ENCODE assay signal across 11 mouse cellular contexts in genomic region chr16:33005216-33005615, GRCm38 (mm10). TPM values are rescaled to one million over a fixed set of nuclear protein-coding genes. Genes with fewer than 3 reads are reported as not detected.
DNase-seq lines count a peak whose midpoint lies in the region; ATAC-seq and TF ChIP-seq lines count a peak whose summit lies in the region.
"Had no signal": no experiment of that assay in that cellular context is flagged by ENCODE, and none has a peak within 500 bp of the region (broad histone marks: within the 10 kb centered on the region; RNA-seq: fewer than 3 reads in every experiment).

No protein-coding gene starts in this region.

- intact Hi-C loops in heart, postnatal 25 days (cut with DNase I): no loop called here

- 0 out of 2 replicates have a peak overlapping the region, but pooled peaks have one; percentile 10 for H3K4me2 ChIP-seq in heart, embryonic 11.5 days
- H3K4me2 ChIP-seq in heart, embryonic 15.5 days: peak overlapping the region; percentile 43
- H3K4me2 ChIP-seq in stomach, postnatal 0 days (replicated peaks; ENCODE audit: low read depth): no peak overlapping the region
- H3K4me2 ChIP-seq: embryonic facial prominence, embryonic 15.5 days had no signal

- H3K4me1 ChIP-seq in heart, embryonic 11.5 days (ENCODE audit: control insufficient read depth, insufficient read depth, low read length): peaks cover 4% of the 10 kb centered on the region; the same call in 1 of the 2 replicates
- peaks cover 13% of the 10 kb centered on the region; the same call in 1 of the 2 replicates for H3K4me1 ChIP-seq in heart, embryonic 15.5 days (replicated peaks)
- H3K4me1 ChIP-seq in stomach, postnatal 0 days (replicated peaks; ENCODE audit: control insufficient read depth, insufficient read depth): no peaks in the 10 kb centered on the region
- H3K4me1 ChIP-seq: embryonic facial prominence, embryonic 15.5 days had no signal

- no peak overlapping the region for H3K4me3 ChIP-seq in heart, embryonic 11.5 days (ENCODE audit: low read depth, low read length)
- H3K4me3 ChIP-seq in heart, embryonic 15.5 days: no peak overlapping the region
- H3K4me3 ChIP-seq in stomach, postnatal 0 days (ENCODE audit: low read depth, low read length): no peak overlapping the region
- H3K4me3 ChIP-seq: embryonic facial prominence, embryonic 15.5 days had no signal

- WGBS in heart, embryonic 11.5 days (ENCODE audit: insufficient replicate concordance): 32% methylated on average over 9 of the region's 9 CpGs
- WGBS in heart, embryonic 15.5 days: 13% methylated on average over 9 of the region's 9 CpGs
- WGBS in stomach, postnatal 0 days: 28% methylated on average over 9 of the region's 9 CpGs

- no peak for TF ChIP-seq CTCF in stomach, postnatal 0 days (IDR thresholded peaks at IDR 0.05; ENCODE audit: low read depth)

- 0 out of 2 replicates have a peak overlapping the region, but pooled peaks have one; percentile 29 for H3K27ac ChIP-seq in heart, embryonic 11.5 days (ENCODE audit: low read depth, low read length)
- peak overlapping the region; percentile 61 for H3K27ac ChIP-seq in heart, embryonic 15.5 days
- H3K27ac ChIP-seq in stomach, postnatal 0 days (replicated peaks): no peak overlapping the region
- H3K27ac ChIP-seq: embryonic facial prominence, embryonic 15.5 days; liver, embryonic 14.5 days had no signal

- peaks cover 17% of the 10 kb centered on the region for H3K36me3 ChIP-seq in heart, embryonic 11.5 days (ENCODE audit: control insufficient read depth, insufficient read depth, low read length)
- H3K36me3 ChIP-seq in heart, embryonic 15.5 days: peaks cover 42% of the 10 kb centered on the region
- peaks cover 12% of the 10 kb centered on the region for H3K36me3 ChIP-seq in stomach, postnatal 0 days (ENCODE audit: control insufficient read depth, insufficient read depth, low read length)

- H3K9ac ChIP-seq in heart, embryonic 11.5 days (ENCODE audit: low read depth, low read length): no peak overlapping the region
- no peak overlapping the region for H3K9ac ChIP-seq in heart, embryonic 15.5 days
- H3K9ac ChIP-seq in stomach, postnatal 0 days (ENCODE audit: low read length): no peak overlapping the region
- H3K9ac ChIP-seq: embryonic facial prominence, embryonic 15.5 days; liver, embryonic 14.5 days had no signal

- TF ChIP-seq EP300 in stomach, postnatal 0 days (optimal IDR thresholded peaks at IDR 0.05): no peak

- DNase-seq in heart, postnatal 25 days (ENCODE audit: low spot score): no peak
- peak; percentile 28 for DNase-seq in right cerebral cortex, postnatal 4 days
- no peak for DNase-seq in right cerebral cortex, postnatal 14 days
- peak; percentile 77 for DNase-seq in stomach, postnatal 0 days (ENCODE audit: low spot score)
- DNase-seq in retina, embryonic 14.5 days (ENCODE audit: low spot score): no peak
- DNase-seq: adrenal gland, adult 2 months had no signal

- ATAC-seq in heart, embryonic 11.5 days (replicated peaks; ENCODE audit: insufficient number of reproducible peaks, low FRiP score, low TSS enrichment): no peak
- no peak for ATAC-seq in heart, embryonic 15.5 days (replicated peaks; ENCODE audit: insufficient number of reproducible peaks, insufficient read depth, low FRiP score, low read depth)
- no peak for ATAC-seq in stomach, postnatal 0 days (ENCODE audit: low FRiP score, low TSS enrichment)
- no peak for ATAC-seq in megakaryocyte, adult 5-6 weeks (ENCODE audit: poor library complexity, severe bottlenecking)

- no peaks in the 10 kb centered on the region for H3K9me3 ChIP-seq in heart, embryonic 11.5 days (replicated peaks; ENCODE audit: control insufficient read depth, low read length)
- no peaks in the 10 kb centered on the region for H3K9me3 ChIP-seq in heart, embryonic 15.5 days (replicated peaks)
- no peaks in the 10 kb centered on the region for H3K9me3 ChIP-seq in stomach, postnatal 0 days (ENCODE audit: control insufficient read depth, low read length)
- H3K9me3 ChIP-seq: embryonic facial prominence, embryonic 15.5 days had no signal

- no peaks in the 10 kb centered on the region for H3K27me3 ChIP-seq in heart, embryonic 11.5 days (ENCODE audit: control insufficient read depth, insufficient read depth, low read length)
- H3K27me3 ChIP-seq in heart, embryonic 15.5 days: no peaks in the 10 kb centered on the region
- no peaks in the 10 kb centered on the region for H3K27me3 ChIP-seq in stomach, postnatal 0 days (ENCODE audit: control insufficient read depth, insufficient read depth, low read length)
- H3K27me3 ChIP-seq: embryonic facial prominence, embryonic 15.5 days had no signal

RNA-seq across cellular contexts. Expression of gene Iqcg, which starts 50.8 kb away (rescaled TPM):
- 1.7 and 1.9 TPM in 2 replicates for polyA plus RNA-seq in heart, embryonic 11.5 days (2014; fragmentation: Nextera tagmentation; extraction: Ambion mirVana)
- total RNA-seq in heart, postnatal 25 days (2021): under 1 TPM; 0.52 to 0.64 TPM
- polyA plus RNA-seq in heart, embryonic 15.5 days (2015; fragmentation: Nextera tagmentation; extraction: Ambion mirVana): 1.5 and 1.8 TPM in 2 replicates
- polyA plus RNA-seq in stomach, postnatal 0 days (2015; fragmentation: Nextera tagmentation; extraction: Ambion mirVana): 0.98 and 1.1 TPM in 2 replicates
- 0.14 TPM in 1 of 2 replicates, not detected in the other for total RNA-seq in megakaryocyte, adult 5-6 weeks (2015)
- 0.15 and 0.53 TPM in 2 replicates for total RNA-seq in megakaryocyte, adult 5-6 weeks (2017)

RNA-seq across cellular contexts. Expression of gene Rpl35a, which starts 51.0 kb away (rescaled TPM):
- polyA plus RNA-seq in heart, embryonic 11.5 days (2014; fragmentation: Nextera tagmentation; extraction: Ambion mirVana): 744 and 805 TPM in 2 replicates
- 100 to 1,000 TPM; 303 to 319 TPM for total RNA-seq in heart, postnatal 25 days (2021)
- polyA plus RNA-seq in heart, embryonic 15.5 days (2015; fragmentation: Nextera tagmentation; extraction: Ambion mirVana): 481 and 593 TPM in 2 replicates
- polyA plus RNA-seq in stomach, postnatal 0 days (2015; fragmentation: Nextera tagmentation; extraction: Ambion mirVana): 779 and 827 TPM in 2 replicates
- total RNA-seq in megakaryocyte, adult 5-6 weeks (2015): 1,940 and 2,009 TPM in 2 replicates
- total RNA-seq in megakaryocyte, adult 5-6 weeks (2017): 1,458 and 1,666 TPM in 2 replicates

RNA-seq across cellular contexts. Expression of gene Lmln, which starts 57.1 kb away (rescaled TPM):
- polyA plus RNA-seq in heart, embryonic 11.5 days (2014; fragmentation: Nextera tagmentation; extraction: Ambion mirVana): 3.3 and 3.6 TPM in 2 replicates
- 1 to 10 TPM; 2.2 to 3.4 TPM for total RNA-seq in heart, postnatal 25 days (2021)
- polyA plus RNA-seq in heart, embryonic 15.5 days (2015; fragmentation: Nextera tagmentation; extraction: Ambion mirVana): 2.4 and 3.0 TPM in 2 replicates
- polyA plus RNA-seq in stomach, postnatal 0 days (2015; fragmentation: Nextera tagmentation; extraction: Ambion mirVana): 0.47 and 0.85 TPM in 2 replicates
- 1.4 and 1.6 TPM in 2 replicates for total RNA-seq in megakaryocyte, adult 5-6 weeks (2015)
- total RNA-seq in megakaryocyte, adult 5-6 weeks (2017): 2.2 and 2.6 TPM in 2 replicates

Comparison
In these comparisons a context has a peak if more than half of its experiments do, and no peak if none do; other contexts are left out.
1. DNase-seq: peak in right cerebral cortex, postnatal 4 days (single experiment) and stomach, postnatal 0 days (single experiment); none in heart, postnatal 25 days (single experiment), right cerebral cortex, postnatal 14 days (single experiment) and retina, embryonic 14.5 days (single experiment).